Mouse (Mus musculus): ENCODE results near the gene Vcp. TPM values are rescaled to one million over a fixed set of nuclear protein-coding genes. Genes with fewer than 3 reads are reported as not detected.

The Vcp gene
- polyA plus RNA-seq, 1 experiment: 165 TPM

GRCm38 (mm10) chr4:43030352-43030751 is 30.0 kb upstream of the Vcp start:
- Histone ChIP-seq H3K27ac (ENCODE audit: insufficient read depth, low read depth, low read length) (no peak overlapping the region), H3K4me1 (ENCODE audit: control insufficient read depth, insufficient read depth, low read length) (peaks cover 7% of the 10 kb centered on the region), H3K4me3 (ENCODE audit: insufficient read depth, low read length) (peak overlapping the region; percentile 76)
- TF ChIP-seq POLR2A (IDR thresholded peaks at IDR 0.05; ENCODE audit: borderline replicate concordance, low read depth, low read length): no peak
- TF ChIP-seq CTCF (IDR thresholded peaks at IDR 0.05; ENCODE audit: low read depth, low read length): no peak

DNA sequence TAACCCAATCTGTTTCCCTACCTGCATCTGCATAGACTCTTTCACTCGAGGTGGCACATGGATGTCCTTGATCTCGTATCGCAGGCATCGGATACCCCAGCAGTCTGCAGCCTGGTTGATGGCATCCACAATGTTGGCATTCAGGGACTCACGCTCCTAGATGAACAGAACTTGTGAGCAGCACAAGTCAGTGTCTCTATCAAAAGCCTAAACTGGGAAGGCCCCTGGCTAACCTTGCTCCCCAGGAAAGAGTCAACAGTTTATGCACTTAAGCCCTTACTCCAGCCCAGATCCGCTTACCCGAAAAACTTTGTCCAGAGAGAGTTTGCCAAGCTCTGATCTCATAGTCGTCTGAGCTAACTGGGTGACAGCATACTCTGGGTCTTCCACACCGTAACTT is 29.4 kb upstream of the Vcp start:
- no peak overlapping the region for H3K27ac ChIP-seq (ENCODE audit: insufficient read depth, low read depth, low read length)
- H3K4me3 ChIP-seq (ENCODE audit: insufficient read depth, low read length): no peak overlapping the region
- H3K4me1 ChIP-seq (ENCODE audit: control insufficient read depth, insufficient read depth, low read length): peaks cover 9% of the 10 kb centered on the region
- TF ChIP-seq POLR2A (IDR thresholded peaks at IDR 0.05; ENCODE audit: borderline replicate concordance, low read depth, low read length): no peak
- no peak for TF ChIP-seq CTCF (IDR thresholded peaks at IDR 0.05; ENCODE audit: low read depth, low read length)

GRCm38 (mm10) chr4:43029121-43029520 is 28.8 kb upstream of the Vcp start:
- no peak for TF ChIP-seq POLR2A (IDR thresholded peaks at IDR 0.05; ENCODE audit: borderline replicate concordance, low read depth, low read length)
- no peak overlapping the region for H3K27ac ChIP-seq (ENCODE audit: insufficient read depth, low read depth, low read length)
- no peak overlapping the region for H3K4me3 ChIP-seq (ENCODE audit: insufficient read depth, low read length)
- H3K4me1 ChIP-seq (ENCODE audit: control insufficient read depth, insufficient read depth, low read length): peaks cover 12% of the 10 kb centered on the region

DNA sequence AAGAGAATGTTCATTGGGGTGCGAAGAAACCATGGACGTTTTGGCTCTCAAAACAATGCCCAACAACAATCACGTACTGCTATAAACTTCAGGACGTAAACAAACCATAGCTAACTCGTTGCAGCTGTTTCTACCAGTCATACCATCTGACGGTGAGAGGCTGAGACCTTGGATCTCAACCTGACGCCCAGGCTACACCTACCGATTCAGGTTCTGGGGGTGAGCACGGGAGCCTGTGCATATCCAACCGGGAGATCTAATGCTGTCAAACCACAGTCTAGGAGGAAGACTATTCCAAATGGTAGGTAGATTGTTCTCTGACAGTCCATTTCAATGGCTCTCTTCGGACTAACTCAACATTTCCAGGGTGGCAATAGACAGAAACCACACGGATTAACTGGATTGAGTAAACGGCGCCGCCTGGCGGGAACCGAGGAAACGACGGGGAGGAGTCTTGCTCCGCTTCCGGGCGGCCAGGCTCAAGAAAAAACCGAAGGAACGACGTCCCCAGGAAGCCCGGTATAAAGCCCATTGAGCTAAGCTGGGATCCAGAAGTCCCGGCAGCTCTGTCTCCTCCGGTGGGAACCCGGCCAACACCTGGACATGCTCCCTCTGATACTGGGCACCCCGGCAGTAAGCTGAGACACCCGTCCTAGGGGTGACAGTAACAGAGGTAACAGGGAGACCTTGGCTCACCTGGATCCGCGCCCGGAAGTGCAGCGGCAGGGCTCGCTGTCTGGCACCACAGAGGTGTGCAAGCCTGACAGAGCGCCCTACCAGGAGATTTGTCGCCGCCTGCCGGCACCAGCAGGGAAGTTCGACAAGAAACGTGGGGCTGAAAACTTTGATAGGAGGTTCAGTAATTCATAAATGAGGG is 25.0 kb upstream of the Vcp start, which contains the start of gene Pigo:
TSS of gene Pigo (minus strand) at position 736 of the 877 bp plus-strand sequence.
- 0 out of 2 replicates have a peak, but pooled peaks have one; percentile 49 for TF ChIP-seq POLR2A (IDR thresholded peaks at IDR 0.05; ENCODE audit: borderline replicate concordance, low read depth, low read length)
- peak; percentile 62 for TF ChIP-seq CTCF (IDR thresholded peaks at IDR 0.05; ENCODE audit: low read depth, low read length)
- Histone ChIP-seq H3K27ac (ENCODE audit: insufficient read depth, low read depth, low read length) (peak within 1 kb of the TSS; percentile 61), H3K4me3 (ENCODE audit: insufficient read depth, low read length) (peak within 1 kb of the TSS; percentile 74), H3K4me1 (ENCODE audit: control insufficient read depth, insufficient read depth, low read length) (peaks cover 8% of the 10 kb centered on the region)

DNA sequence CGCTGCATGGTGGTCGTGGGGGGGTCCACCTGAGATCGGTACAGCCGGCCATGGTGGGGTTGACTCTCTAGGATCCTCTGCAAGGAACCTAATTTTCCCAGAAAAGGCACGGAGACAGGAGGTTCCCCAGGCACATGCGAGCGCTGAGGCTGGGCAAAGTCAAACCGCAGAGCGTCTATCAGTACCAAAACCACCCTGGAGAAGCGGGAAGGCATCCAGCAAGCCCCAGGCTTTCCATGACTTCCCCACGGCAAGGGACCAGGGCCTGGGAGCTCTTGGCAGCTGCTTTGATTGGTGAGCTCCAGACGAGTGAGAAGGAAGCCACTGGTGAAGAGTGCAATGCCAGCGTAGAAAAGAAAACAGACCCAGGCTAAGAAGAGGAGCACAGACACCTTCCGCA is 24.4 kb upstream of the Vcp start:
- peaks cover 6% of the 10 kb centered on the region; the same call in 1 of the 2 replicates for H3K4me1 ChIP-seq (ENCODE audit: control insufficient read depth, insufficient read depth, low read length)
- H3K27ac ChIP-seq (ENCODE audit: insufficient read depth, low read depth, low read length): no peak overlapping the region
- H3K4me3 ChIP-seq (ENCODE audit: insufficient read depth, low read length): peak overlapping the region; percentile 74
- TF ChIP-seq POLR2A (IDR thresholded peaks at IDR 0.05; ENCODE audit: borderline replicate concordance, low read depth, low read length) (no peak), CTCF (IDR thresholded peaks at IDR 0.05; ENCODE audit: low read depth, low read length) (no peak)

DNA sequence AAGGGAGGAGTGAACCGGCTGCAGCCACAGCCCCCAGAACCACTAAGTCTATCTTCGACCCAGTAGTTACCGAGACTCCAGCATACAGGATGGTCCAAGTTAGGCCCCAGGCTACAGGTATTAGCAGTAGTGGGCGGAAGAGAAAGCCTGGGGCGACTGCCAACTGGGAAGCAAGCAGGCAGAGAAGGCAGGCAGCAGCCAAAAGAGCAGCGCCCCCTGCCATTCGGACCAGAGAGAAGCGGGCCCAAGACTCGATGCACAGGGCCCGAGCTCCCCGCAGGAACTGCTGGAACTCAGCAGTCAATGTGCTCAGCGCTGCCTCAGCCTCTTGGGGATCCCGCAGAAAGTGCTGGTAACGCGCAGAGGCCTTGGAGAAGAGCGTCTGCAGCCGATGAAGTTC is 21.0 kb upstream of the Vcp start:
- peaks cover 6% of the 10 kb centered on the region; the same call in 1 of the 2 replicates for H3K4me1 ChIP-seq (ENCODE audit: control insufficient read depth, insufficient read depth, low read length)
- H3K27ac ChIP-seq (ENCODE audit: insufficient read depth, low read depth, low read length): no peak overlapping the region
- TF ChIP-seq CTCF (IDR thresholded peaks at IDR 0.05; ENCODE audit: low read depth, low read length) (no peak), POLR2A (IDR thresholded peaks at IDR 0.05; ENCODE audit: borderline replicate concordance, low read depth, low read length) (no peak)
- no peak overlapping the region for H3K4me3 ChIP-seq (ENCODE audit: insufficient read depth, low read length)

DNA sequence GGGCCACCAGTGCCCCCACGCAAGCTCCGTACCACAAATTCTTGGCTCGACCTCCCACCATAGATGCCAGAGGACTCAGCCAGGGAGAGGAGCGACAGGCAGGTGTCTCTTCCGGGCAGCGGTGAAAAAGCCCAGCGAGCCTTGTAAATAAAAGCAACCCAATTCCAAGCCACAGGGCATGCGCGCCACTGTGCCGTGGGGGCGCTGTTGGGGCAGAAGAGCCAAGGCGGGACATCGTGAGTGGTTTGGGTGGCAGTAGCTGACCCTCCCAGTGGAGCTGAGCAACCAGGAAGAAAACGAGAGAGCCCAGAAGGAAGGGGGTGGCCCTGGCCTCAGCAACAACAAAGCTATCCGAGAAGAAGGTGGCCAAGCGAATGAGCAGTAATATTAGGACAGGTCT is 20.6 kb upstream of the Vcp start:
- Histone ChIP-seq H3K27ac (ENCODE audit: insufficient read depth, low read depth, low read length) (no peak overlapping the region), H3K4me3 (ENCODE audit: insufficient read depth, low read length) (no peak overlapping the region)

DNA sequence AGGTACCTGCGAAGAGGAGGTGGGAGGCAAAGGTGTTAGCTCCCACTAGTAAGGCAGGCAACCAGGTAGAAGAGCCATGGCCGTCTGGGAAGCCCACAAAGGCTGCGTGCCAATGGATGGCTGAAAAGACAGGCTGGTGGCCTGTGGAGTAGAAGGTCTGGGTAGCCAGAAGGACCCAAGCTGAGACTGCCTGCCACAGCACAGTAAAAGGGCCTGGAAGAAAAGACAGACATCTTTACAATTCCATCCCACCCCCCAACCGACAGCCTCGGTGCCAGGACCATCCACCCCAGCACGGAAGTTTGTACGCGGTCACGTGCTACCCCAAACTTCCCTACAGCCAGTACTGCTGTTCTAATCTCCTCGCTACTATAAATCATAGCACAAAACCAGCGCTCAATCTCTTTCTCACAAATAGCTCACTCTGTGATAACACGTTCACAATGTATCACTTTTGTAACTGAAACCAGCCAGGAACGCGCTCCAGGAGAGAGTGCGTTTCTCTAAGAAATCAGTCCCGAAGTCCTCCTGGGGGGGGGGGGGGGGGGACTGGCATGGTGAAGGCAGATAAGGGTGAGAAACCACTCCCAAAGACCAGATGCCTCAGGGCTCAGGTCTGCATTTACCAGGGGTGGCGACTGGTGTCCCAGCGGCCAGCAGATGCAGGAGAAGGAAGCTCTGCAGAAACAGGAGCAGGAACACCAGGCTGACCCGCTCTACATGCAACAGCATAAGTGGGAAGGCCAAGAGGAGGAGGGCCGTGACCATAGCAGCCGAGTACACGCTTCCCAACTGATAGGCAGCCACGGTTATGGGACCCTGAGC is 19.5 kb upstream of the Vcp start:
- TF ChIP-seq CTCF (IDR thresholded peaks at IDR 0.05; ENCODE audit: low read depth, low read length) (no peak), POLR2A (IDR thresholded peaks at IDR 0.05; ENCODE audit: borderline replicate concordance, low read depth, low read length) (no peak)
- Histone ChIP-seq H3K4me3 (ENCODE audit: insufficient read depth, low read length) (no peak overlapping the region), H3K27ac (ENCODE audit: insufficient read depth, low read depth, low read length) (no peak overlapping the region)

More for the DNA sequence above, 20.6 kb upstream of the Vcp start:
- no peak for TF ChIP-seq CTCF (IDR thresholded peaks at IDR 0.05; ENCODE audit: low read depth, low read length)
- TF ChIP-seq POLR2A (IDR thresholded peaks at IDR 0.05; ENCODE audit: borderline replicate concordance, low read depth, low read length): no peak
- peaks cover 6% of the 10 kb centered on the region; the same call in 1 of the 2 replicates for H3K4me1 ChIP-seq (ENCODE audit: control insufficient read depth, insufficient read depth, low read length)

GRCm38 (mm10) chr4:43019176-43019575 is 18.9 kb upstream of the Vcp start:
- H3K27ac ChIP-seq (ENCODE audit: insufficient read depth, low read depth, low read length): no peak overlapping the region
- no peaks in the 10 kb centered on the region for H3K4me1 ChIP-seq (ENCODE audit: control insufficient read depth, insufficient read depth, low read length)
- H3K4me3 ChIP-seq (ENCODE audit: insufficient read depth, low read length): no peak overlapping the region
- TF ChIP-seq CTCF (IDR thresholded peaks at IDR 0.05; ENCODE audit: low read depth, low read length) (no peak), POLR2A (IDR thresholded peaks at IDR 0.05; ENCODE audit: borderline replicate concordance, low read depth, low read length) (no peak)

More for the DNA sequence above, 19.5 kb upstream of the Vcp start:
- H3K4me1 ChIP-seq (ENCODE audit: control insufficient read depth, insufficient read depth, low read length): peaks cover 5% of the 10 kb centered on the region; the same call in 1 of the 2 replicates
